Mouse (Mus musculus): Measurements from ENCODE around the gene Lama5.
A peak's percentile ranks its signal among the peaks of the same experiment; 100 is the strongest.
"Not testable (repeated sequence)": the region's sequence is repeated elsewhere in the genome, so short reads cannot be mapped to it uniquely, and the experiment has no call there.

Lama5 gene

GRCm38 (mm10) chr2:180196610-180197322 lies 28.9 kb downstream of the Lama5 start:
- no peak for DNase-seq

GRCm38 (mm10) chr2:180187362-180187761 lies 38.3 kb downstream of the Lama5 start:
- no peak for DNase-seq

GRCm38 (mm10) chr2:180185686-180186085 lies 40.0 kb downstream of the Lama5 start:
- no peak for DNase-seq

GRCm38 (mm10) chr2:180184752-180185109 lies 40.9 kb downstream of the Lama5 start:
- no peak for DNase-seq

- DNase-seq: no peak
Measured at GRCm38 (mm10) chr2:180184011-180184751, 41.5 kb downstream of the Lama5 start.

GRCm38 (mm10) chr2:180181542-180181941 lies 44.1 kb downstream of the Lama5 start:
- no peak for DNase-seq

GRCm38 (mm10) chr2:180175725-180176124 lies 49.9 kb downstream of the Lama5 start:
- no peak for DNase-seq

GRCm38 (mm10) chr2:180174121-180174520 lies 51.5 kb downstream of the Lama5 start:
- DNase-seq: no peak

- DNase-seq: not testable (repeated sequence)
Measured at GRCm38 (mm10) chr2:180173711-180174110, 51.9 kb downstream of the Lama5 start.

GRCm38 (mm10) chr2:180173163-180173562 lies 52.5 kb downstream of the Lama5 start:
- no peak for DNase-seq

- DNase-seq: no peak
Measured at GRCm38 (mm10) chr2:180172152-180172551, 53.5 kb downstream of the Lama5 start.

- DNase-seq: no peak
Measured at GRCm38 (mm10) chr2:180171522-180172070, 54.1 kb downstream of the Lama5 start.

- DNase-seq: peak; percentile 99
Measured at GRCm38 (mm10) chr2:180170806-180171521, 54.7 kb downstream of the Lama5 start, which contains the start of gene Adrm1. Adrm1 (plus strand) TSS chr2:180171485.

GRCm38 (mm10) chr2:180170151-180170805 lies 55.4 kb downstream of the Lama5 start:
- no peak for DNase-seq

- DNase-seq: no peak
Measured at GRCm38 (mm10) chr2:180166869-180167268, 58.8 kb downstream of the Lama5 start.

GRCm38 (mm10) chr2:180165855-180166254 lies 59.8 kb downstream of the Lama5 start:
- DNase-seq: no peak

GRCm38 (mm10) chr2:180158627-180159026 lies 67.0 kb downstream of the Lama5 start:
- no peak for DNase-seq

GRCm38 (mm10) chr2:180154796-180155195 lies 70.9 kb downstream of the Lama5 start:
- DNase-seq: peak; percentile 49

- no peak for DNase-seq
Measured at GRCm38 (mm10) chr2:180148551-180148950, 77.1 kb downstream of the Lama5 start.

GRCm38 (mm10) chr2:180147379-180147778 lies 78.3 kb downstream of the Lama5 start:
- peak; percentile 16 for DNase-seq

- DNase-seq: no peak
Measured at GRCm38 (mm10) chr2:180146091-180146490, 79.6 kb downstream of the Lama5 start.

GRCm38 (mm10) chr2:180135414-180135813 lies 90.2 kb downstream of the Lama5 start:
- no peak for DNase-seq

GRCm38 (mm10) chr2:180133911-180134310 lies 91.7 kb downstream of the Lama5 start:
- DNase-seq: no peak

Measured in right cerebral cortex, postnatal 25 days (tissue).